Mouse (Mus musculus): ENCODE data around the gene Fam76a. TPM values are rescaled to one million over a fixed set of nuclear protein-coding genes. Genes with fewer than 3 reads are reported as not detected.

Gene Fam76a
- 34.3 and 41.1 TPM in 2 replicates for polyA plus RNA-seq (2021; fragmentation: Nextera tagmentation)
- long read RNA-seq, experiment 1, transcript Fam76a-201 (9 exons, 3,053 nt), result major isoform, 175 of 210 reads
- long read RNA-seq, experiment 1, transcript Fam76a-202 (8 exons, 1,863 nt), result minor isoform, 9 of 210 reads
- long read RNA-seq, experiment 1, partial matches to known transcripts, result 9 of 210 reads
- long read RNA-seq, experiment 1, other reads (novel, unspliced or antisense), result 17 of 210 reads
- long read RNA-seq, experiment 2, transcript Fam76a-201 (9 exons, 3,053 nt), result major isoform, 39 of 78 reads
- long read RNA-seq, experiment 2, partial matches to known transcripts, result 15 of 78 reads
- long read RNA-seq, experiment 2, other reads (novel, unspliced or antisense), result 21 of 78 reads

GRCm38 (mm10) chr4:132922558-132923008 lies at the start of gene Fam76a:
Gene Fam76a, minus strand, starts transcription at chr4:132922558.

GRCm38 (mm10) chr4:132884064-132884843 lies 38.1 kb downstream of the Fam76a start, which contains the start of gene Stx12:
Gene Stx12, minus strand, starts transcription at chr4:132884509.

Other genes starting within 250 kb of the Fam76a start
- 2.5 and 2.8 TPM in 2 replicates for gene Xkr8, start 190.0 kb downstream of the Fam76a start, polyA plus RNA-seq (2021; fragmentation: Nextera tagmentation)
- 2.4 and 3.2 TPM in 2 replicates for gene Smpdl3b, start 165.3 kb downstream of the Fam76a start, polyA plus RNA-seq (2021; fragmentation: Nextera tagmentation)
- gene Rpa2, start 154.2 kb downstream of the Fam76a start, polyA plus RNA-seq (2021; fragmentation: Nextera tagmentation), result 16.0 and 19.3 TPM in 2 replicates
- 0.45 and 0.71 TPM in 2 replicates for gene Themis2, start 126.2 kb downstream of the Fam76a start, polyA plus RNA-seq (2021; fragmentation: Nextera tagmentation)
- 8.9 and 11.0 TPM in 2 replicates for gene Ppp1r8, start 79.4 kb downstream of the Fam76a start, polyA plus RNA-seq (2021; fragmentation: Nextera tagmentation)
- 83.5 and 102 TPM in 2 replicates for gene Stx12, start 38.0 kb downstream of the Fam76a start, polyA plus RNA-seq (2021; fragmentation: Nextera tagmentation)
- 0.05 TPM in 1 of 2 replicates, not detected in the other for gene Fgr, start 51.5 kb upstream of the Fam76a start, polyA plus RNA-seq (2021; fragmentation: Nextera tagmentation)
- gene Ahdc1, start 88.7 kb upstream of the Fam76a start, polyA plus RNA-seq (2021; fragmentation: Nextera tagmentation), result 2.7 and 7.4 TPM in 2 replicates
- gene Wasf2, start 207.9 kb upstream of the Fam76a start, polyA plus RNA-seq (2021; fragmentation: Nextera tagmentation), result 31.5 and 37.8 TPM in 2 replicates

Measured in left cerebral cortex, adult 6 months (tissue).